7 mouse cellular contexts compared by ENCODE assay signal in the genomic region with DNA sequence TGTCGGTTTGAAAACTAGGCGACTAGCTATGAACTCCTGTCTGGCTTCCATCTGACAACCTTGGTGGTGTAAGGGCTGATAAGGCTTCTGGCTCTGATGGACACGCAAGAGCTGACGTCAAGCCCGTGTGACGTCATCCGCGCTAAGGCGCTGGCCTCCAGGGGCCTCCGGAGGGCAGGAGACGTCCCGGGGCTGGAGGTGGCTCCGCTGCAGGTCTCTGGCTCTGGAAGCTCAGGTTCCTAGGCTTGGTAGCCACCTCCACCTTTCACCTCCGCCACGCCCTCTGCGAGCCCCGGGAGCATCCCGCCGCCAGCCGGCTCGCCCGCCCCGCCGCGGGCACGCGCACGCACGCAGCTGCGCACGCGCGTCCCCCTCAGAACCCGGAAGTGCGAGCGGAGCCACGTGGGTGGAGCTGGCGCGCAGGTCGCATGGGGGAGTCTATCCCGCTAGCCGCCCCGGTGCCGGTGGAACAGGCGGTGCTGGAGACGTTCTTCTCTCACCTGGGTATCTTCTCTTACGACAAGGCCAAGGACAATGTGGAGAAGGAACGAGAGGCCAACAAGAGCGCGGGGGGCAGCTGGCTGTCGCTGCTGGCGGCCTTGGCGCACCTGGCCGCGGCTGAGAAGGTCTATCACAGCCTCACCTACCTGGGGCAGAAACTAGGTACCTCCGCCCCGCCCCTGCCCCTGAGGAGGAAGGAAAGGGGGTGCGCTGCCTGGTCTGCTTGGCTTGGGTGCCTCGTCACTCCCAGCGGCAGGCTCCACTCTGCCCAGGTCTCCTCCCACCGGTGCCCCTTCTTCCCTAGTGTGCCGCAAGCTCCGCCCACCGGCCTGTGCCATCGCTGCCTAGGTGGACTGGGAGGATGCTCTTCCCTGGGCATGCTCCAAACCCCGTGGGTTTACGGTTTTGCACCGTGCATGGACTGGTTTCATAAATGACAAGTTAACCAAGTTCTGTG. TPM values are rescaled to one million over a fixed set of nuclear protein-coding genes. Genes with fewer than 3 reads are reported as not detected.
DNase-seq lines count a peak whose midpoint lies in the region; ATAC-seq lines count a peak whose summit lies in the region.

TSS of gene BC048403 (plus strand) at position 390 of the 958 bp plus-strand sequence.

- H3K36me3 ChIP-seq in intestine, embryonic 15.5 days, result no peaks in the 10 kb centered on the region
- H3K36me3 ChIP-seq in midbrain, embryonic 10.5 days, result peaks cover 5% of the 10 kb centered on the region

- WGBS in intestine, embryonic 15.5 days, result under 1% methylated on average over 68 of the region's 68 CpGs
- WGBS in midbrain, embryonic 10.5 days, result under 1% methylated on average over 67 of the region's 68 CpGs

- H3K4me3 ChIP-seq in intestine, embryonic 15.5 days (replicated peaks), result peak within 1 kb of the TSS; percentile 91
- H3K4me3 ChIP-seq in midbrain, embryonic 10.5 days, result peak within 1 kb of the TSS; percentile 91

- 0 out of 2 replicates have a peak within 1 kb of the TSS, but pooled peaks have one; percentile 51 for H3K27ac ChIP-seq in intestine, embryonic 15.5 days
- peak within 1 kb of the TSS; percentile 96 for H3K27ac ChIP-seq in midbrain, embryonic 10.5 days (replicated peaks)

- peak; percentile 92 to 96 for DNase-seq in adrenal gland, adult (ENCODE audit: inconsistent age in 2 of 2, low spot score in 1 of 2)
- peak; percentile 87 for DNase-seq in embryo, embryonic 10.5 days (ENCODE audit: low spot score)
- DNase-seq in gastrocnemius, postnatal 25 days, result peak; percentile 81
- DNase-seq in left cerebral cortex, postnatal 25 days (ENCODE audit: low spot score in 2 of 2), result peak; percentile 84 to 90
- DNase-seq in midbrain, embryonic 10.5 days (ENCODE audit: low spot score), result peak; percentile 88
- DNase-seq in right cerebral cortex, postnatal 4 days, result peak; percentile 87

- no peaks in the 10 kb centered on the region for H3K9me3 ChIP-seq in intestine, embryonic 15.5 days
- 0 out of 2 replicates have a peak, but pooled peaks cover 6% of the 10 kb centered on the region for H3K9me3 ChIP-seq in midbrain, embryonic 10.5 days (replicated peaks)

- intact Hi-C loops in left cerebral cortex, postnatal 25 days (cut with DNase I), result loop anchor here (5.0 kb wide), 1 partner anchor 113 kb away; the partner anchor contains the start of gene Xpot

- H3K27me3 ChIP-seq in intestine, embryonic 15.5 days (replicated peaks), result no peaks in the 10 kb centered on the region
- no peaks in the 10 kb centered on the region for H3K27me3 ChIP-seq in midbrain, embryonic 10.5 days (ENCODE audit: low read depth, poor library complexity, severe bottlenecking)

- H3K4me2 ChIP-seq in intestine, embryonic 15.5 days (replicated peaks), result peak within 1 kb of the TSS; percentile 93

- H3K9ac ChIP-seq in intestine, embryonic 15.5 days, result peak within 1 kb of the TSS; percentile 73

- peak; percentile 96 for ATAC-seq in intestine, embryonic 15.5 days

- H3K4me1 ChIP-seq in intestine, embryonic 15.5 days (replicated peaks), result peaks cover 12% of the 10 kb centered on the region
- peaks cover 29% of the 10 kb centered on the region for H3K4me1 ChIP-seq in midbrain, embryonic 10.5 days

RNA-seq across cellular contexts. Expression of gene BC048403, which starts in this region (rescaled TPM):
- 1 to 10 TPM in 1 of 2 experiments, under 1 TPM in 1; 0.86 to 1.5 TPM for total RNA-seq in gastrocnemius, postnatal 25 days (2021)
- 3.1 and 3.9 TPM in 2 replicates for polyA plus RNA-seq in intestine, embryonic 15.5 days (2015; fragmentation: Nextera tagmentation; extraction: Ambion mirVana)
- total RNA-seq in left cerebral cortex, postnatal 25 days (2021), result 10 to 100 TPM in 1 of 2 experiments, 1 to 10 TPM in 1; 9.9 to 10.2 TPM
- 2.8 and 3.2 TPM in 2 replicates for polyA plus RNA-seq in midbrain, embryonic 10.5 days (2016; fragmentation: Nextera tagmentation; extraction: Ambion mirVana)

Comparison
In these comparisons a context has a peak if more than half of its experiments do, and no peak if none do; other contexts are left out.
1. Peak in every context shown above with its lines: DNase-seq, ATAC-seq, H3K4me3 ChIP-seq and H3K27ac ChIP-seq.
2. RNA of gene BC048403 (total RNA-seq): 9.9 to 10.2 TPM in left cerebral cortex, postnatal 25 days; 0.86 to 1.5 TPM in gastrocnemius, postnatal 25 days; every median in the first group is over 4 times any median in the second.